Mouse (Mus musculus): Measurements from ENCODE around the gene Cfb.
"Not testable (repeated sequence)": the region's sequence is repeated elsewhere in the genome, so short reads cannot be mapped to it uniquely, and the experiment has no call there.

DNA sequence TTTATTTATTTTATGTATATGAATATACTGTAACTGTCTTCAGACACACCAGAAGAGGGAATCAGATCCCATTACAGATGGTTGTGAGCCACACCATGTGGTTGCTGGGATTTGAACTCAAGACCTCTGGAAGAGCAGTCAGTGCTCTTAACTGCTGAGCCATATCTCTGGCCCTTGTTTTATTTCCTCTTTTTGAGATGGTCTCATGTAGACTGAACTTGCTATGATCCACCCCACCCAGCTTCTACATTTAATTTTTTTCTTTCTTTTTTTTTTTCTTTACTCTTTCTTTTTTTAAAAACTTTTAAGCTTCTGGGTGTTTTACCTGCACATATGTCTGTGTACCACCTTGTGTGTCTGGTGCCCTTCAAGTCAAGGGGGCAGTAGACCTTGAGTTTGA is 38.5 kb upstream of the Cfb start:
- TF ChIP-seq CTCF (IDR thresholded peaks at IDR 0.05; ENCODE audit: extremely low read depth, insufficient read length, insufficient replicate concordance, low read depth, low read length); POLR2A (IDR thresholded peaks at IDR 0.05; ENCODE audit: low read depth, low read length): not testable (repeated sequence)
